Mouse (Mus musculus): ENCODE results near the gene Sec31a. TPM values are rescaled to one million over a fixed set of nuclear protein-coding genes. Genes with fewer than 3 reads are reported as not detected.

Gene Sec31a
- polyA plus RNA-seq, 1 experiment from 2014 or later, result 125 TPM

DNA sequence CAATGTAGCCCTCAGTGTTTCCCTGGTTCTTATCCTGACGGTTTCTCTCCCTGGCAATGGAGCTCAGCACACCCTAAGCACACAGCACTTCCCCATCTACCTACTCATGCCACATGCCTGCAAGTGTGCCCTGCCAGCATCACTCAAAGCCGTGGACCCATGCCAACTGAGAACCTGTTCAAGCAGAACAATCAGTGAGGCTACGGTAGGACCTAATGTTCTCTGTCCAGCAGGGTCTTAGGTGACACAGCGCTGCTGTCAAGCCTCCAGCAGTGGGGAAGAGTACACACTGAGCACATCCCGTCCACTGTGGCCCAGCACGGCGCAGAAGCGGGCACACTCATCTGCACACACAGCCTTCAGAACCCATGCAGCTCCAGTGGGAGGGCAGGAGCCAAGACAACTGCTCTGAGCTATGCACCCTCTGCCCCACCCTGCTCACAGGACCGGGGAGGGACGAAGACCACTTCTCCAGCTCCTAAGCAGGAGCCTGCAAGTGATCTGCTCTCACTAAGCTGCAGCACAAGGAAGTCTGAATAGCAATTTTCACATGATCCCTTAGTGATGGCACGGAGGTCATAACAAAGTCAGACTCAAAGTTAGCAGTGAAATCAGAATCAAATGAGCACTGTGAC lies 46.1 kb downstream of the Sec31a start:
- Histone ChIP-seq H3K4me1 (replicated peaks; ENCODE audit: control insufficient read depth, insufficient read depth, low read length) (no peaks in the 10 kb centered on the region), H3K4me2 (no peak overlapping the region), H3K4me3 (ENCODE audit: low read depth, low read length) (no peak overlapping the region), H3K9ac (ENCODE audit: low read depth, low read length) (no peak overlapping the region), H3K27me3 (replicated peaks; ENCODE audit: control insufficient read depth, insufficient read depth, low read length) (no peaks in the 10 kb centered on the region), H3K9me3 (ENCODE audit: control insufficient read depth, low read length) (no peaks in the 10 kb centered on the region), H3K27ac (ENCODE audit: low read depth, low read length) (no peak overlapping the region), H3K36me3 (ENCODE audit: control insufficient read depth, insufficient read depth, low read length) (peaks cover 33% of the 10 kb centered on the region)
- DNase-seq (ENCODE audit: low spot score) (no peak), ATAC-seq (replicated peaks; ENCODE audit: low FRiP score) (no peak)
- 88% methylated on average over 11 of the region's 11 CpGs for WGBS

DNA sequence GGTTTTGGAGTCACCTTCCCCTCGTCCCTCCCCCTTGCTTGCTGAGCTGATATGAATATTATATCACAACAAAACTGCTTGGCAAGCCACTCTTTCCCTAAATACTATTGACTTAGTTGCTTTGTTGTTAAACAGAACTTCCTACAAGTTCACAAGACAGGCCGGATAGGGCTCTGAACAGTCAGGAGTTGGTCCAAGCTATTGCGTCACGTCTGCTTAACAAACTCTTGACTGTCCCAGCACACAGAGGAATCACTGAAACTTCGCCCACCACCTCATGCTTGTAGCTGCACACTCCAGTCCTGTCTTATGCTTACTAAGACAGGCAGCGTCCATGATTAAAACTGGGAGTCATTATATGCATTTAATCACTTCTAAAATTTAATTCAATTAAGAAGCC lies 46.9 kb downstream of the Sec31a start:
- H3K27ac ChIP-seq (ENCODE audit: low read depth, low read length), result no peak overlapping the region
- no peak for ATAC-seq (replicated peaks; ENCODE audit: low FRiP score)
- no peaks in the 10 kb centered on the region for H3K9me3 ChIP-seq (ENCODE audit: control insufficient read depth, low read length)
- peaks cover 30% of the 10 kb centered on the region for H3K36me3 ChIP-seq (ENCODE audit: control insufficient read depth, insufficient read depth, low read length)
- no peak overlapping the region for H3K4me3 ChIP-seq (ENCODE audit: low read depth, low read length)
- no peak overlapping the region for H3K9ac ChIP-seq (ENCODE audit: low read depth, low read length)
- no peak overlapping the region for H3K4me2 ChIP-seq
- WGBS, result 85% methylated on average over 6 of the region's 6 CpGs
- no peak for DNase-seq (ENCODE audit: low spot score)
- no peaks in the 10 kb centered on the region for H3K4me1 ChIP-seq (replicated peaks; ENCODE audit: control insufficient read depth, insufficient read depth, low read length)
- H3K27me3 ChIP-seq (replicated peaks; ENCODE audit: control insufficient read depth, insufficient read depth, low read length), result no peaks in the 10 kb centered on the region

- Histone ChIP-seq H3K9ac (ENCODE audit: low read depth, low read length) (no peak overlapping the region), H3K9me3 (ENCODE audit: control insufficient read depth, low read length) (no peaks in the 10 kb centered on the region), H3K27ac (ENCODE audit: low read depth, low read length) (no peak overlapping the region), H3K4me3 (ENCODE audit: low read depth, low read length) (no peak overlapping the region), H3K36me3 (ENCODE audit: control insufficient read depth, insufficient read depth, low read length) (peaks cover 30% of the 10 kb centered on the region), H3K27me3 (replicated peaks; ENCODE audit: control insufficient read depth, insufficient read depth, low read length) (no peaks in the 10 kb centered on the region), H3K4me2 (no peak overlapping the region), H3K4me1 (replicated peaks; ENCODE audit: control insufficient read depth, insufficient read depth, low read length) (no peaks in the 10 kb centered on the region)
- DNase-seq (ENCODE audit: low spot score), result no peak
- no peak for ATAC-seq (replicated peaks; ENCODE audit: low FRiP score)
- 86% methylated on average over 5 of the region's 5 CpGs for WGBS
Observed at GRCm38 (mm10) chr5:100368527-100368926, 47.5 kb downstream of the Sec31a start.

DNA sequence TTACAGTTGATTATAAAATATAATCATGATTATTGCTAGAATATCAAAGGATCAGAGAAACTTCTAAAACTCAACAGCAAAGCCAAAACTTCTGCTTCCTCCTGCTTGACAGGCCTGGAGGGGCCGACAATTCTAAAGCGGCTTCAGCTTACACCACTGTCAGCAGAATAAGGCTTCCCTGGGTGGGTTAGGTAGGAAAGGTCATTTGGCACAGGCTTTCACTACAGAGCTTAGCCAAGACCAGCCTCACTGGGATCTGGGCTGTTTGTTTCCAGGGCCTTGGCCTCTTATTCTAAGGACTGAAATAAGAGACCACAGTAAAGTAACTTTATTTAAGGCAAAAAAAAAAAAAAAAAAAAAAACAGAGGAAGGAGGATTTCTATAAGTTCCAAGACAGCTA lies 49.0 kb downstream of the Sec31a start:
- no peaks in the 10 kb centered on the region for H3K9me3 ChIP-seq (ENCODE audit: control insufficient read depth, low read length)
- H3K36me3 ChIP-seq (ENCODE audit: control insufficient read depth, insufficient read depth, low read length), result peaks cover 28% of the 10 kb centered on the region
- H3K9ac ChIP-seq (ENCODE audit: low read depth, low read length), result no peak overlapping the region
- ATAC-seq (replicated peaks; ENCODE audit: low FRiP score) (no peak), DNase-seq (ENCODE audit: low spot score) (no peak)
- H3K27me3 ChIP-seq (replicated peaks; ENCODE audit: control insufficient read depth, insufficient read depth, low read length), result no peaks in the 10 kb centered on the region
- no peak overlapping the region for H3K4me3 ChIP-seq (ENCODE audit: low read depth, low read length)
- no peak overlapping the region for H3K27ac ChIP-seq (ENCODE audit: low read depth, low read length)
- 96% methylated on average over 2 of the region's 2 CpGs for WGBS
- no peaks in the 10 kb centered on the region for H3K4me1 ChIP-seq (replicated peaks; ENCODE audit: control insufficient read depth, insufficient read depth, low read length)
- H3K4me2 ChIP-seq, result no peak overlapping the region

- no peak overlapping the region for H3K4me3 ChIP-seq (ENCODE audit: low read depth, low read length)
- H3K9me3 ChIP-seq (ENCODE audit: control insufficient read depth, low read length), result no peaks in the 10 kb centered on the region
- no peak for ATAC-seq (replicated peaks; ENCODE audit: low FRiP score)
- H3K27ac ChIP-seq (ENCODE audit: low read depth, low read length), result no peak overlapping the region
- DNase-seq (ENCODE audit: low spot score), result no peak
- H3K36me3 ChIP-seq (ENCODE audit: control insufficient read depth, insufficient read depth, low read length), result peaks cover 16% of the 10 kb centered on the region; the same call in 1 of the 2 replicates
- H3K27me3 ChIP-seq (replicated peaks; ENCODE audit: control insufficient read depth, insufficient read depth, low read length), result no peaks in the 10 kb centered on the region
- WGBS, result 87% methylated on average over 6 of the region's 6 CpGs
- H3K4me2 ChIP-seq, result no peak overlapping the region
- H3K4me1 ChIP-seq (replicated peaks; ENCODE audit: control insufficient read depth, insufficient read depth, low read length), result no peaks in the 10 kb centered on the region; the same call in 1 of the 2 replicates
- no peak overlapping the region for H3K9ac ChIP-seq (ENCODE audit: low read depth, low read length)
Observed at GRCm38 (mm10) chr5:100360296-100360695, 55.7 kb downstream of the Sec31a start.

- ATAC-seq (replicated peaks; ENCODE audit: low FRiP score), result no peak
- Histone ChIP-seq H3K9me3 (ENCODE audit: control insufficient read depth, low read length) (no peaks in the 10 kb centered on the region), H3K27ac (ENCODE audit: low read depth, low read length) (no peak overlapping the region), H3K36me3 (ENCODE audit: control insufficient read depth, insufficient read depth, low read length) (peaks cover 10% of the 10 kb centered on the region; the same call in 1 of the 2 replicates), H3K27me3 (replicated peaks; ENCODE audit: control insufficient read depth, insufficient read depth, low read length) (no peaks in the 10 kb centered on the region), H3K9ac (ENCODE audit: low read depth, low read length) (no peak overlapping the region), H3K4me3 (ENCODE audit: low read depth, low read length) (no peak overlapping the region), H3K4me1 (replicated peaks; ENCODE audit: control insufficient read depth, insufficient read depth, low read length) (no peaks in the 10 kb centered on the region; the same call in 1 of the 2 replicates), H3K4me2 (no peak overlapping the region)
- 46% methylated on average over 8 of the region's 8 CpGs for WGBS
- DNase-seq (ENCODE audit: low spot score), result no peak
Observed at GRCm38 (mm10) chr5:100358334-100358733, 57.7 kb downstream of the Sec31a start.

- Histone ChIP-seq H3K27ac (ENCODE audit: low read depth, low read length) (no peak overlapping the region), H3K9ac (ENCODE audit: low read depth, low read length) (no peak overlapping the region), H3K36me3 (ENCODE audit: control insufficient read depth, insufficient read depth, low read length) (no peaks in the 10 kb centered on the region), H3K4me3 (ENCODE audit: low read depth, low read length) (no peak overlapping the region), H3K27me3 (replicated peaks; ENCODE audit: control insufficient read depth, insufficient read depth, low read length) (no peaks in the 10 kb centered on the region), H3K4me1 (replicated peaks; ENCODE audit: control insufficient read depth, insufficient read depth, low read length) (no peaks in the 10 kb centered on the region; the same call in 1 of the 2 replicates), H3K9me3 (ENCODE audit: control insufficient read depth, low read length) (no peaks in the 10 kb centered on the region), H3K4me2 (no peak overlapping the region)
- 90% methylated on average over 20 of the region's 20 CpGs for WGBS
- DNase-seq (ENCODE audit: low spot score) (no peak), ATAC-seq (replicated peaks; ENCODE audit: low FRiP score) (no peak)
Observed at GRCm38 (mm10) chr5:100354644-100355043, 61.4 kb downstream of the Sec31a start.

- DNase-seq (ENCODE audit: low spot score) (no peak), ATAC-seq (replicated peaks; ENCODE audit: low FRiP score) (no peak)
- no peak overlapping the region for H3K4me2 ChIP-seq
- no peak overlapping the region for H3K4me3 ChIP-seq (ENCODE audit: low read depth, low read length)
- H3K9ac ChIP-seq (ENCODE audit: low read depth, low read length), result no peak overlapping the region
- 77% methylated on average over 10 of the region's 10 CpGs for WGBS
- H3K4me1 ChIP-seq (replicated peaks; ENCODE audit: control insufficient read depth, insufficient read depth, low read length), result no peaks in the 10 kb centered on the region
- no peaks in the 10 kb centered on the region for H3K27me3 ChIP-seq (replicated peaks; ENCODE audit: control insufficient read depth, insufficient read depth, low read length)
- H3K36me3 ChIP-seq (ENCODE audit: control insufficient read depth, insufficient read depth, low read length), result no peaks in the 10 kb centered on the region
- no peaks in the 10 kb centered on the region for H3K9me3 ChIP-seq (ENCODE audit: control insufficient read depth, low read length)
- no peak overlapping the region for H3K27ac ChIP-seq (ENCODE audit: low read depth, low read length)
Observed at GRCm38 (mm10) chr5:100352986-100353848, 62.8 kb downstream of the Sec31a start.

Data from liver, embryonic 11.5 days (tissue).